Mouse (Mus musculus): ENCODE measurements around the gene Tldc1. TPM values are rescaled to one million over a fixed set of nuclear protein-coding genes. Genes with fewer than 3 reads are reported as not detected.

Tldc1 gene
- polyA plus RNA-seq, 1 experiment from 2014 or later = 21.1 TPM

- no peak for TF ChIP-seq CTCF (IDR thresholded peaks at IDR 0.05)
- in situ Hi-C loops (cut with MboI; ENCODE audit: low pct_unique_long_range_greater_than_20kb) = loop anchor here (5.0 kb wide), 1 partner anchor 41 kb away; the partner anchor contains the start of gene Atp2c2
- ChIA-PET CTCF (interaction anchor here (0.7 to 2.7 kb wide), 17 partner anchors 9 to 57 kb away, joined by 3 to 19 read pairs (median 5); partner anchors contain the start of genes Atp2c2 and Tldc1), POLR2A (no interaction called here)
- no peaks in the 10 kb centered on the region for H3K27me3 ChIP-seq
- DNase-seq (ENCODE audit: low read depth, low spot score) = no peak
- no peak for ATAC-seq
Measured at GRCm38 (mm10) chr8:119743291-119744026, 34.8 kb downstream of the Tldc1 start.

GRCm38 (mm10) chr8:119742409-119742808 is 35.8 kb downstream of the Tldc1 start:
- ChIA-PET POLR2A (no interaction called here), CTCF (interaction anchor here (1.3 to 2.4 kb wide), 5 partner anchors 10 to 42 kb away, joined by 4 to 7 read pairs (median 5); partner anchors contain the start of gene Atp2c2)
- no peak for TF ChIP-seq CTCF (IDR thresholded peaks at IDR 0.05)
- H3K27me3 ChIP-seq = no peaks in the 10 kb centered on the region
- DNase-seq (ENCODE audit: low read depth, low spot score) (no peak), ATAC-seq (no peak)
- in situ Hi-C loops (cut with MboI; ENCODE audit: low pct_unique_long_range_greater_than_20kb) = loop anchor here (5.0 kb wide), 1 partner anchor 40 kb away; the partner anchor contains the start of gene Atp2c2

DNA sequence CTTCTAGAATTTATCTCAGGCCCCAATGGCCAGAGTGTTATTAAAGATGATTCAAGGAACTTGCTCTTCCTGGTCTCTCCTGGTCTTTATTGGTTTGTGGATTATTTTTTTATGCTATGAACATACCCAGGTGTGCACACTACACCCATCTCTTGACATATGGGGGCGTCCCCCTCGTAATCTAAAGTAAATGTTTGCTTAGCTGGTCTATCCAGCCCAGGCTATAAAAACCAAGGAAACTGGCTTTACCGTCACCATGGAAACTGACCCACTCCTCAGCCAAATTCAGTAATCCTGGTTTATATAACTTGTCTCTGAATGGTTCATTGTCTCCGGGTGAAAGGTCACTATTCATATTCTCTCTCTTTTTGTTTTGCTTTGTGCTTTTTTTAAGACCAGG is 37.6 kb downstream of the Tldc1 start:
- ATAC-seq = no peak
- ChIA-PET CTCF (interaction anchor here (1.5 kb wide), 1 partner anchor 53 kb away, joined by 4 read pairs; no protein-coding TSS in a partner anchor), POLR2A (no interaction called here)
- no peak for DNase-seq (ENCODE audit: low read depth, low spot score)
- H3K27me3 ChIP-seq = no peaks in the 10 kb centered on the region
- TF ChIP-seq CTCF (IDR thresholded peaks at IDR 0.05) = no peak
- in situ Hi-C loops (cut with MboI; ENCODE audit: low pct_unique_long_range_greater_than_20kb) = loop anchor here (5.0 kb wide), 1 partner anchor 38 kb away; the partner anchor contains the start of gene Atp2c2

GRCm38 (mm10) chr8:119738129-119738907 is 39.9 kb downstream of the Tldc1 start:
- POLR2A ChIA-PET = no interaction called here
- no peak for DNase-seq (ENCODE audit: low read depth, low spot score)
- in situ Hi-C loops (cut with MboI; ENCODE audit: low pct_unique_long_range_greater_than_20kb) = no loop called here
- ATAC-seq = no peak
- CTCF ChIA-PET = interaction anchor here (0.8 kb wide), 1 partner anchor 19 kb away, joined by 3 read pairs; no protein-coding TSS in a partner anchor
- H3K27me3 ChIP-seq = no peaks in the 10 kb centered on the region
- TF ChIP-seq CTCF (IDR thresholded peaks at IDR 0.05) = no peak

DNA sequence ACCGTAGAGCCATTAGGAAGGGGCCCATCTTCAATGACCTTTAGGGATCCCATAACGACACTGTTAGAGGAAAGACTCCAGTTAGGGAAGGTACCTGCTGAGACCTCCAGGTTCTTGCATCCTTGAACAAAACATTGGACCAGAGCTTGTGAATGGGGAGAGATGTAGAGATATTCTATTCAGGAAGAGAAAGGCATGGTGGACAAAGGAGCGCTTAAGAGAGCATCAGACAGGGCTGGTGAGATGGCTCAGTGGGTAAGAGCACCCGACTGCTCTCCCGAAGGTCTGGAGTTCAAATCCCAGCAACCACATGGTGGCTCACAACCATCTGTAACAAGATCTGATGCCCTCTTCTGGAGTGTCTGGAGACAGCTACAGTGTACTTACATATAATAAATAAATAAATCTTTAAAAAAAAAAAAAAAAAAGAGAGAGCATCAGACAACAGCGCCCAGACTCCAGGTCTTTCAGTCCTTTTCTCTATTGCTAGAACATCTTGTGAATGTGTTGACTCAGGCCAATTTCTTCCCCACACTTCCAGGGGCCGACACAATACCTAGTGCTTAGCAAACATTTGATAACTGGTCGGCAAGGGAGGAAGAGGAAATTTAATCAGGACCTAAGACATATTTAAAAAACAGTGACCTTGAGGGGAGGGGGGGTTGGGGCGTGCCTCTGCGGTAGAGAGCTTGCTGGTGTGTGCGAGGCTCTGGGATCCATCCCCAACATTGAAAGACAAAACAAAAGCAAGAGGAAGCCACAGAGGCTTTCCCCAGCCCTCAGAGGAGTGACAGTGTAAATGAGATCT is 40.9 kb downstream of the Tldc1 start:
- in situ Hi-C loops (cut with MboI; ENCODE audit: low pct_unique_long_range_greater_than_20kb) = no loop called here
- CTCF ChIA-PET = interaction anchor here (0.8 to 1.1 kb wide), 2 partner anchors 18 to 38 kb away, joined by 3 to 4 read pairs; partner anchors contain the start of gene Atp2c2
- no peaks in the 10 kb centered on the region for H3K27me3 ChIP-seq
- POLR2A ChIA-PET = no interaction called here
- DNase-seq (ENCODE audit: low read depth, low spot score) = no peak
- TF ChIP-seq CTCF (IDR thresholded peaks at IDR 0.05) = no peak
- no peak for ATAC-seq

GRCm38 (mm10) chr8:119736348-119736917 is 41.8 kb downstream of the Tldc1 start:
- H3K27me3 ChIP-seq = peaks cover under 1% of the 10 kb centered on the region
- ChIA-PET POLR2A (no interaction called here), CTCF (interaction anchor here (0.7 to 1.1 kb wide), 2 partner anchors 11 to 37 kb away, joined by 3 to 4 read pairs; partner anchors contain the start of gene Atp2c2)
- ATAC-seq (no peak), DNase-seq (ENCODE audit: low read depth, low spot score) (no peak)
- in situ Hi-C loops (cut with MboI; ENCODE audit: low pct_unique_long_range_greater_than_20kb) = no loop called here
- no peak for TF ChIP-seq CTCF (IDR thresholded peaks at IDR 0.05)

- no peak for DNase-seq (ENCODE audit: low read depth, low spot score)
- ChIA-PET CTCF (interaction anchor here (1.5 to 2.4 kb wide), 2 partner anchors 11 to 47 kb away, joined by 4 to 7 read pairs; no protein-coding TSS in a partner anchor), POLR2A (no interaction called here)
- TF ChIP-seq CTCF (IDR thresholded peaks at IDR 0.05) = no peak
- H3K27me3 ChIP-seq = peaks cover 4% of the 10 kb centered on the region
- no peak for ATAC-seq
- in situ Hi-C loops (cut with MboI; ENCODE audit: low pct_unique_long_range_greater_than_20kb) = no loop called here
Measured at GRCm38 (mm10) chr8:119732072-119732471, 46.1 kb downstream of the Tldc1 start.

- in situ Hi-C loops (cut with MboI; ENCODE audit: low pct_unique_long_range_greater_than_20kb) = no loop called here
- ATAC-seq (no peak), DNase-seq (ENCODE audit: low read depth, low spot score) (no peak)
- no peak for TF ChIP-seq CTCF (IDR thresholded peaks at IDR 0.05)
- H3K27me3 ChIP-seq = peaks cover 4% of the 10 kb centered on the region
- ChIA-PET POLR2A (interaction anchor here (0.7 kb wide), 1 partner anchor 32 kb away, joined by 3 read pairs; no protein-coding TSS in a partner anchor), CTCF (interaction anchor here (1.1 to 1.9 kb wide), 4 partner anchors 11 to 54 kb away, joined by 3 to 6 read pairs (median 3); no protein-coding TSS in a partner anchor)
Measured at GRCm38 (mm10) chr8:119728351-119728895, 49.8 kb downstream of the Tldc1 start.

DNA sequence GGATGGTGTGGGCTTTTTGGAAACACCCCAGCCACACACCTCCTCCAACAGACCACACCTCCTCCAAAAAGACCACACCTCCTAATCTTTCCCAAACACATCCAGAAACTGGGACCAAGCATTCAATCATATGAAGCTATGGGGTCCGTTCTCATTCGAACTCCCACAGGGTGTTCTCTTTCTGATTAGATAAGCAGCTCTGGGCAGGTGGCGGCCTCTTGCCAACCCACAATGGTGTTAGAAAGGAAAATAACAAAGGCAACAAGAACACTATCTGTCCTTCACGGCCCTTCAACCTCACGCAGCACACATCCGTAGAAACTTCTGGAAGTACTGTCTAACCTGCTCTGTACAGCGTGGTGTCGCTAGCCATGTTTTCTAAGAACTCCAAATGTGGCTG is 51.1 kb downstream of the Tldc1 start:
- ChIA-PET POLR2A (no interaction called here), CTCF (interaction anchor here (1.1 to 1.2 kb wide), 2 partner anchors 9 to 55 kb away, joined by 3 read pairs; no protein-coding TSS in a partner anchor)
- ATAC-seq (no peak), DNase-seq (ENCODE audit: low read depth, low spot score) (no peak)
- TF ChIP-seq CTCF (IDR thresholded peaks at IDR 0.05) = no peak
- H3K27me3 ChIP-seq = peaks cover 4% of the 10 kb centered on the region
- in situ Hi-C loops (cut with MboI; ENCODE audit: low pct_unique_long_range_greater_than_20kb) = no loop called here
